Mouse (Mus musculus) heart, embryonic 11.5 days (tissue): ENCODE data around the gene Gabra5. TPM values are rescaled to one million over a fixed set of nuclear protein-coding genes. Genes with fewer than 3 reads are reported as not detected.

Experiments used
- ATAC-seq: fragments of 200-750 bp; cut with Nextera tagmentation; replicated peaks from 2 replicates; pipeline ENCODE4 v1.8.0; 2017; ENCODE audit warnings: moderate library complexity; ENCODE audit not compliant: insufficient number of reproducible peaks, low FRiP score, low TSS enrichment
- H3K27ac ChIP-seq: fragments of 300-500 bp; sonication (generic); 2 replicates; pipeline ENCODE4 v1.5.1; 2014; ENCODE audit warnings: mild to moderate bottlenecking, low read depth, low read length
- H3K27me3 ChIP-seq: fragments of 300-500 bp; sonication (generic); 2 replicates; pipeline ENCODE4 v1.6.1; 2014; ENCODE audit warnings: mild to moderate bottlenecking, low read length, mixed read lengths; ENCODE audit not compliant: control insufficient read depth, insufficient read depth
- H3K36me3 ChIP-seq: fragments of 300-500 bp; sonication (generic); 2 replicates; pipeline ENCODE4 v1.6.1; 2014; ENCODE audit warnings: mild to moderate bottlenecking, low read length, moderate library complexity, mixed read lengths; ENCODE audit not compliant: control insufficient read depth, insufficient read depth
- H3K4me1 ChIP-seq: fragments of 300-500 bp; sonication (generic); 2 replicates; pipeline ENCODE4 v1.6.1; 2014; ENCODE audit warnings: low read length; ENCODE audit not compliant: control insufficient read depth, insufficient read depth
- H3K4me2 ChIP-seq: fragments of 300-500 bp; sonication (generic); 2 replicates; pipeline ENCODE4 v1.6.1; 2014; ENCODE audit warnings: mild to moderate bottlenecking, moderate library complexity
- H3K4me3 ChIP-seq: fragments of 300-500 bp; sonication (generic); 2 replicates; pipeline ENCODE4 v1.5.1; 2014; ENCODE audit warnings: low read depth, low read length
- H3K9ac ChIP-seq: fragments of 300-500 bp; sonication (generic); 2 replicates; pipeline ENCODE4 v1.6.1; 2014; ENCODE audit warnings: mild to moderate bottlenecking, low read depth, low read length, moderate library complexity
- H3K9me3 ChIP-seq: fragments of 300-500 bp; sonication (generic); replicated peaks from 2 replicates; pipeline ENCODE4 v1.6.1; 2016; ENCODE audit warnings: low read length; ENCODE audit not compliant: control insufficient read depth
- WGBS: fragments of 180-500 bp; shearing (Covaris S2); extraction: QIAGEN DNeasy Blood & Tissue Kit; methylation state at CpG from one replicate; pipeline ENCODE4 v1.1.7; 2014; ENCODE audit not compliant: insufficient replicate concordance; 5-methylcytosine and 5-hydroxymethylcytosine counted together
- polyA plus RNA-seq: library from polyadenylated mRNA; unstranded; fragments of >200 nt; fragmentation: Nextera tagmentation; extraction: Ambion mirVana; gene quantifications from 2 replicates; pipeline ENCODE4 v1.2.1, GENCODE M21; 2014

The Gabra5 gene
- polyA plus RNA-seq, 1 experiment from 2014 or later: not detected

DNA sequence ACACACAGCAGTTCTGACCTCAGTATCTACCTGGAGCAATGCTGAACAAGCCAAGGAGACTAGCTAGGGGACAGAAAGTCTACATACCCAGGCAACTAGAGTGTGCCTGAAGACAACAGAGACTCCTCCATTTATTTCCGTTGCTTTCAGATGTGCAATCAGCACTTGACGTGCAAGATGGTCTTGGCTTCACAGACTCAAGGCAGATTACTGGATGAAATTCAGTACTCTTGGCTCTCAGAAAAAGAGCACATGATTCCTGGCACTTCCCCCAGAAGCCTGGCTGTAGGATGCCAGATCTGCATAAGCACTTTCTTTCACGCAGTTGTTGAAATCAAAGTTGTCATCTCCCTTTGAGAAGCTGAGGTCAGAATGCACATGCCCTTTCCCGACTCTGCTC, 18.1 kb downstream of the Gabra5 start:
- H3K36me3 ChIP-seq: no peaks in the 10 kb centered on the region
- H3K27me3 ChIP-seq: no peaks in the 10 kb centered on the region
- H3K9ac ChIP-seq: no peak overlapping the region
- H3K27ac ChIP-seq: no peak overlapping the region
- H3K4me2 ChIP-seq: no peak overlapping the region
- H3K9me3 ChIP-seq: no peaks in the 10 kb centered on the region
- no peak overlapping the region for H3K4me3 ChIP-seq
- WGBS: 64% methylated on average over 4 of the region's 4 CpGs
- no peak for ATAC-seq
- H3K4me1 ChIP-seq: no peaks in the 10 kb centered on the region

DNA sequence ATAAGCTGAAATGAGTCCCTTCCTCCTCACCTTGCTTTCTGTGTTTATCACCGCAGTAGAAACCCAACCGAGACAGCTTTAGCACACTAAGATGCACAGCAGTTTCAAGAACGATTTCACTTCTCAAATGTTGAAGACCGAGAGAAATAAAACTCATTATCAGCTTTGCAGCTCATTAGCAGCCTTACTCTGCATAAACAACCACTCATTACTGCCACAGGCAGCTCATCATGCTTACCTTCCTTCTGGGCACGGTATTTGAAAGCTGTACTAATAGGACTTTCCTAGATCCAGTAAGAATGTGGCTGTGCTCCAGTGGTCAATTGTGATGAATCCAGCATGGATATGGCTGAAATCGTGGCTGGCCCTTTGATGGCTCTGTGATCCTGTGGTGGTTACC, 23.0 kb downstream of the Gabra5 start:
- Histone ChIP-seq H3K4me3 (no peak overlapping the region), H3K27ac (no peak overlapping the region), H3K9me3 (no peaks in the 10 kb centered on the region), H3K4me2 (no peak overlapping the region), H3K9ac (no peak overlapping the region), H3K27me3 (no peaks in the 10 kb centered on the region), H3K4me1 (no peaks in the 10 kb centered on the region), H3K36me3 (no peaks in the 10 kb centered on the region)
- no peak for ATAC-seq
- WGBS: 64% methylated on average over 6 of the region's 6 CpGs

DNA sequence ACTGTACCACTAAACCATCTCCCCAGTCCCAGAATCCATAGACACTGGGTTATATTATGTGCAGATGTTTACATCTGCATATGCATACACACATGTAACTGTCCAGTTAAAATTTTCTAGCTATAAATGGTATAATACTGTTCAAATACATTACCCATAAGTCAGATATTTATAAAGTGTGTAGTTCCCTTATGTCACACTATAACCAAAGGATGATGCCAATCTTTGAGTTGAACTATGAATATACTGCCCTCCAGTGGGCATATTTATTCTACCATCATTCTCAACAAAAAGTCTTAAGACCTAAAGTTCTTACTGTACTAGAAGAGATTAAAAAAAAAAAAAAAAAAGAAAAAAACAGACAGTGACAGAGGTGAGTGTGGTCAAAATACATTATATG, 27.0 kb downstream of the Gabra5 start:
- no peak for ATAC-seq
- H3K36me3 ChIP-seq: no peaks in the 10 kb centered on the region
- H3K9me3 ChIP-seq: no peaks in the 10 kb centered on the region
- no peaks in the 10 kb centered on the region for H3K4me1 ChIP-seq
- H3K9ac ChIP-seq: no peak overlapping the region
- H3K4me3 ChIP-seq: no peak overlapping the region
- no peaks in the 10 kb centered on the region for H3K27me3 ChIP-seq
- no peak overlapping the region for H3K27ac ChIP-seq
- no peak overlapping the region for H3K4me2 ChIP-seq

DNA sequence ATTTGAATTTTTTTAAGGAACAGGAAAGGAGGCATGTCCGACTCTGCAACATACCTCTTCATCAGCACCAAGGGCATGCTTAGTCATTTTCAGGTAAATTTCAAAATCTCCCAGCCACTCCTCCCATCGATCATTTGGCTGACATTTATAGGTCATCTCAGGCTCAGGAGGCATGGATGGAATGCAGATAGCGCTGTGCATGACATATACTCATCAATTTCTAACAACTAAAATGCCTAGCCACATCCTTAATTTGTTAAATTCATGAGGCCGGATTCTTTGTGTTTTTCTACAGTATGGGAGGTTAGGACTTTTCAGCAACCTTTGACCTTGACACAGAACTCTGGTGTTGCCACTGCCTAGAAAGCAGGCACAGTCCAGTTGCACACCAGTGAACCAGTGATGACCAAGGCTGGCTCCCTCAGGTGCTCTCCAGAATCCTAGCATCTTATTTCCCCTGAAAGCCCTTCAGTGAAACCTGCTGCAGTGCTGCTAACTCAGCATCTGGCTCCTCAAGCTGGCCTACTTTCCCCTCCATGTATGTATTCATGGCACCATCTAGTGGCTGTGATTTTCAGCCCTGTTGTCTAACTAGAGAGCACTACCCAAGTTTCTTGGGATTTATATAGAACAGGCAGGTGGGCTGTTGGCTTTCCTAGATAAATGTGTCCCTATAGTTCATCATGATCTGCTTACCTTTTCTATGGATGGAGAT, 35.9 kb downstream of the Gabra5 start:
- Histone ChIP-seq H3K4me3 (no peak overlapping the region), H3K4me2 (no peak overlapping the region), H3K27ac (no peak overlapping the region), H3K9me3 (no peaks in the 10 kb centered on the region), H3K27me3 (no peaks in the 10 kb centered on the region), H3K4me1 (no peaks in the 10 kb centered on the region), H3K9ac (no peak overlapping the region), H3K36me3 (no peaks in the 10 kb centered on the region)
- 76% methylated on average over 4 of the region's 4 CpGs for WGBS
- no peak for ATAC-seq

DNA sequence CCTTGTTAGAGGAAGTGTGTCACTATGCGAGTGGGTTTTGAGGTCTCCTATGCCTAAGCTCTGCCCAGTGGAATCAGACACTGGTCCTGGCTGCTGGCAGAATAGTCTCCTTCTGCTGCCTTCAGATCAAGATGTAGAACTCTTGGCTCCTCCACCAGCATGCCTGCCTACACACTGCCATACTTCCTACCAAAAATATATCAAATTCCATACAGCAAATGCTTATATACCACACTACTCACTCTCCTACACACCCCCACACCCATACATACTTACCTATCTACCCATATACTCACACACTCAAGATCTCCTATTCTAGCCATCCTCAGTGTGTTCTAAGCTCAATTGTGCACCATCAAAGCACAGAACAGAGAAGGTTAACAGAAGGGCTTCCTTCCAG, 38.5 kb downstream of the Gabra5 start:
- no peaks in the 10 kb centered on the region for H3K9me3 ChIP-seq
- 79% methylated on average over 1 of the region's 1 CpGs for WGBS
- no peaks in the 10 kb centered on the region for H3K36me3 ChIP-seq

DNA sequence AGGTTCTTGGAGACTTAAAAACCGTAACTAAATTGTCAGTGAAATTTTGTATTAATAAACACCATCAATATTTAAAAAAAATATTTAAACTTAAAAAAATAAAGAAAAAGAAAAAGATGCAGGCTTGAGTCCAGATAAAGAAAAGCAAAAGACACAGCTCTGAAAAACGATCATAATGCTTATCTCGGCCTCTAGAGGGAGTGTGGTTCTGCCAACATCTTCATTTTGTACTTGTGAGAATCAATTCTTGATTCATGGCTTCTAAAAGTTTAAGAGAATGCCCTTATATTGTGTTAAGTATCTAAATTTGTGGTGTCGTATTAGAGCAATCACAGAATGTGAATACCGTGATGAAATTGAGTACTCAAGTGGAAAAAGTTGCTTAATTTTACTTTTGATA, 49.5 kb downstream of the Gabra5 start:
- ATAC-seq: no peak
- Histone ChIP-seq H3K9ac (no peak overlapping the region), H3K4me2 (no peak overlapping the region), H3K27ac (no peak overlapping the region), H3K27me3 (no peaks in the 10 kb centered on the region), H3K4me1 (no peaks in the 10 kb centered on the region), H3K36me3 (no peaks in the 10 kb centered on the region), H3K9me3 (no peaks in the 10 kb centered on the region), H3K4me3 (no peak overlapping the region)
- 61% methylated on average over 5 of the region's 5 CpGs for WGBS

More for the DNA sequence above, 38.5 kb downstream of the Gabra5 start:
- H3K4me2 ChIP-seq: no peak overlapping the region
- H3K27ac ChIP-seq: no peak overlapping the region
- no peaks in the 10 kb centered on the region for H3K27me3 ChIP-seq
- ATAC-seq: no peak
- no peak overlapping the region for H3K4me3 ChIP-seq
- H3K9ac ChIP-seq: no peak overlapping the region
- no peaks in the 10 kb centered on the region for H3K4me1 ChIP-seq

DNA sequence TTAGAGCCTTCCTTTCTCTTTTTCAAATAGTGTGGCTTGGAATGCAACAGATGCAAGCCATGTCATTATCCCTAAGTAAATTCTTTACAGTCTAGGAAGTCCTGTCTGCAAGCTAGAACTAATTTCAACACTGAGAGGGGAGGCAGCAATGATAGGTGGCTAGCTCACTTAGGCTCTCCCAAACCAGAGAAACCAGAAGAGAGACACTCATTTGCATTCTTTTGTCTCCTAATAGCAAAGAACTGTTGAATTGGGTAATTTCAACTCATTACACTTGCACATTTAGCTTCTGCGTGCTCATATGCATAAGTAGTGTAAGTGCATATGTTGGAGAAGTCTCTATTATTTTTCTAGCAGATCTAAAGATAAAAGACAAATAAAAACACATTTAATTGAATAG, 61.6 kb downstream of the Gabra5 start:
- Histone ChIP-seq H3K36me3 (no peaks in the 10 kb centered on the region), H3K9ac (no peak overlapping the region), H3K4me3 (no peak overlapping the region), H3K27ac (no peak overlapping the region), H3K9me3 (no peaks in the 10 kb centered on the region), H3K4me2 (no peak overlapping the region), H3K27me3 (no peaks in the 10 kb centered on the region), H3K4me1 (no peaks in the 10 kb centered on the region)
- WGBS: 70% methylated on average over 1 of the region's 1 CpGs
- ATAC-seq: no peak

DNA sequence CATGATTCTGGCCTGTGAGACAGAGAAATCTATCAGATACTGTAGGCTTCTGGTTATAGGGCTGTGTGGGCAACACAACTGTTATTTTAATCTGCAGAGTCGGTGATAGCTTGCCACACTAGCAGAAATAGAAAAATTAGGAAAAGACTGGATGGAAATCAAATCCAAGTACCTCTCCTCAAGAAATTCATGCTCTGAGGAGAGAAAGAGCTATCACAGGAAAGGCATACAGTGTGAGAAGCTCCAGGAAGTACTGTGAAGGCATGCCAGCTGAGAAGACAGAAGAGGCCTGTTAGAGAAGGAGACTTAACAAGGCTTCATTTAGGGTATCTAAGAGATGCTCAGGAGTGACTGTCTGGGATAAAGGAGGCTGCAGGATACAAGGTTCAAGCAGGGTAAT, 87.2 kb downstream of the Gabra5 start:
- WGBS: 80% methylated on average over 1 of the region's 1 CpGs
- H3K4me2 ChIP-seq: no peak overlapping the region
- H3K36me3 ChIP-seq: no peaks in the 10 kb centered on the region
- H3K27me3 ChIP-seq: no peaks in the 10 kb centered on the region
- no peak for ATAC-seq
- H3K9ac ChIP-seq: no peak overlapping the region
- H3K4me1 ChIP-seq: no peaks in the 10 kb centered on the region
- no peak overlapping the region for H3K27ac ChIP-seq
- H3K9me3 ChIP-seq: no peaks in the 10 kb centered on the region
- H3K4me3 ChIP-seq: no peak overlapping the region

DNA sequence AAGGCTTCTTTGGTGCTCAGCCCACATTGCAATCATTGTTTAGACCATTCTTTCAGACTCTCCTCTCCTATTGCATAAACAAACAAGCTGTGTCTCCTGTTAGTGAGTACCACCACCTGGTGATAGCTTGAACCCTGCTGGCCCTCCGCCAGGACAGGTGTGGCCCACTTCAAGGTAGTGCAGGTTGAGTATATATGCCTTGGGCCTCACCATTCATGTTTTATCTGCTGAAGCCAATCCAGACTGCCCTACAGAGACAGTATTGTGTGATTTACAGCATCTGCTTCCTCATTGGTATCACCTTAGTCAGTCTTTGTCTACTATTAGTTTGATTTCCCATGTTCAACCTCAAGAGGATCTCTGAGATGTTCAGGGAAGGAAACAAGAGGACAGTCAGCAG, 88.8 kb downstream of the Gabra5 start:
- ATAC-seq: no peak
- H3K36me3 ChIP-seq: no peaks in the 10 kb centered on the region
- no peak overlapping the region for H3K4me2 ChIP-seq
- H3K9ac ChIP-seq: no peak overlapping the region
- no peaks in the 10 kb centered on the region for H3K27me3 ChIP-seq
- H3K27ac ChIP-seq: no peak overlapping the region
- H3K9me3 ChIP-seq: no peaks in the 10 kb centered on the region
- WGBS: 68% methylated on average over 1 of the region's 1 CpGs
- H3K4me3 ChIP-seq: no peak overlapping the region
- no peaks in the 10 kb centered on the region for H3K4me1 ChIP-seq
